Mouse (Mus musculus) testis, adult 2 months (tissue): ENCODE data around the gene Ppip5k2. TPM values are rescaled to one million over a fixed set of nuclear protein-coding genes. Genes with fewer than 3 reads are reported as not detected.
"Not testable (repeated sequence)": the region's sequence is repeated elsewhere in the genome, so short reads cannot be mapped to it uniquely, and the experiment has no call there.

Experiments used
- H3K27ac ChIP-seq: fragments of 200-500 bp; 2 replicates; pipeline ENCODE4 v1.5.1; 2012; ENCODE audit warnings: low read depth, low read length; ENCODE audit not compliant: control insufficient read depth, insufficient read depth
- H3K27me3 ChIP-seq: fragments of 200-500 bp; 2 replicates; pipeline ENCODE4 v1.6.1; 2012; ENCODE audit warnings: mild to moderate bottlenecking, low read length, moderate library complexity; ENCODE audit not compliant: control insufficient read depth, insufficient read depth
- H3K36me3 ChIP-seq: fragments of 200-500 bp; 2 replicates; pipeline ENCODE4 v1.6.1; 2012; ENCODE audit warnings: mild to moderate bottlenecking, low read length; ENCODE audit not compliant: control insufficient read depth, insufficient read depth
- H3K4me1 ChIP-seq: fragments of 200-500 bp; 2 replicates; pipeline ENCODE4 v1.6.1; 2012; ENCODE audit warnings: low read length; ENCODE audit not compliant: control insufficient read depth, insufficient read depth
- H3K4me3 ChIP-seq: fragments of 200-500 bp; 2 replicates; pipeline ENCODE4 v1.5.1; 2012; ENCODE audit warnings: low read depth, mild to moderate bottlenecking, low read length, moderate library complexity, mixed read lengths; ENCODE audit not compliant: control insufficient read depth
- CTCF ChIP-seq: fragments of 200-500 bp; IDR thresholded peaks from 2 replicates; pipeline ENCODE4 v1.5.1; 2012; ENCODE audit warnings: low read depth, mild to moderate bottlenecking, inconsistent platforms, low read length, moderate library complexity; ENCODE audit not compliant: control insufficient read depth, insufficient read depth, insufficient replicate concordance
- POLR2A ChIP-seq: fragments of 200-500 bp; IDR thresholded peaks from 2 replicates; pipeline ENCODE4 v1.6.1; 2012; ENCODE audit warnings: low read depth, mild to moderate bottlenecking, inconsistent platforms, low read length, moderate library complexity; ENCODE audit not compliant: control insufficient read depth
- polyA plus RNA-seq: library from polyadenylated mRNA; depleted of rRNA; stranded (reverse); fragments of >200 nt; gene quantifications from 2 replicates; pipeline ENCODE4 v1.2.3, GENCODE M21; 2012

Ppip5k2 gene
- polyA plus RNA-seq, 1 experiment, result 8.2 TPM

DNA sequence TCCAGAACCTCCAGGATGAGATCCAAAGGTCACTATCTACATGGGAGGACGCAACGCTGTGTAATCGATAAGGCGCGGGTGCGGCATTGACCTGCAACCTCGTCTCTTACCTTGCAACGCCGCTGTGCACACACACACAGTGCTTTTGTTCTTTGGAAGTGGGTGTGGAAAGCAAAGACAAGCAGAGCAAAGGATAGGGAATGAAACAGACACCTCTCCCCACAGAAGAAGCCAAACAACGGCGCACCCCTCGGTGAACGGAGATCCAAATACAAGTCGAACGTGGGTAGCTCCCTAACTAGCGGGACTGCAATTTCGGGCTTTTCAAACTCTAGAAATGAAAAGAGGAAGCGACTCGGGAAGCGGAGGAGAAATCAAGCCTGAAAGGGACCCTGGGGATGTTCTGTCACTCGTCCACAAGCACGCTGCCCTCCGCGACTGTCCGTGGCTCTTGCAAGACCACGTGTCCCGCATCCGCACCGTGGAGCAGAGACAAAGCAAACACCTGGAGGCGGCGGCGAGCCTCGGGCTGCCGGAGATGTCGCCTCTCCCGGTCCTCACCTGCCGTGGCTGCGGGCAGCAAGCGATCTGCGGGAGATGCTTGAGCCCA, 812 bp downstream of the Ppip5k2 start:
- Histone ChIP-seq H3K4me3 (peak overlapping the region; percentile 92), H3K4me1 (peaks cover 2% of the 10 kb centered on the region), H3K27me3 (no peaks in the 10 kb centered on the region), H3K36me3 (no peaks in the 10 kb centered on the region), H3K27ac (peak overlapping the region; percentile 70)
- TF ChIP-seq CTCF (no peak), POLR2A (no peak)

DNA sequence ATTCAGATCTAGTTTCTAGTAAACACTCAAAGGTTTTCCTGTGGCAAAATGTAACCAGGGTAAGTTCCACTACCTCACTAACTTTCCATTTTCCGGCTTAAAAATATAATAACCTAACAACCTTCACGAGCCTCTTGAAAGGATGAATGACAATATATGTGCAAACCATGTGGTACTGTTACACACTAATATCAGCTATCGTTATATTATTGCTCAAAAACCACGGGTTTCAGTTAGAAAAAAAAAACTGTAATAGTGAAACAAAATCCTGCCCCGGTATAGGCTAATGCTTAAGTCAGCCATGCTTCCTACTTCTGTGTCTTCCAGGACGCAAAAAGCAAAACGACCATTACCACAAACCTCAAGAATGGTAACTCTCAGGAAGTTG, 1.3 kb downstream of the Ppip5k2 start:
- TF ChIP-seq CTCF, result no peak
- no peak for TF ChIP-seq POLR2A
- no peak overlapping the region for H3K27ac ChIP-seq
- H3K27me3 ChIP-seq, result no peaks in the 10 kb centered on the region
- peak overlapping the region; percentile 92 for H3K4me3 ChIP-seq
- H3K36me3 ChIP-seq, result no peaks in the 10 kb centered on the region
- peaks cover 2% of the 10 kb centered on the region for H3K4me1 ChIP-seq

DNA sequence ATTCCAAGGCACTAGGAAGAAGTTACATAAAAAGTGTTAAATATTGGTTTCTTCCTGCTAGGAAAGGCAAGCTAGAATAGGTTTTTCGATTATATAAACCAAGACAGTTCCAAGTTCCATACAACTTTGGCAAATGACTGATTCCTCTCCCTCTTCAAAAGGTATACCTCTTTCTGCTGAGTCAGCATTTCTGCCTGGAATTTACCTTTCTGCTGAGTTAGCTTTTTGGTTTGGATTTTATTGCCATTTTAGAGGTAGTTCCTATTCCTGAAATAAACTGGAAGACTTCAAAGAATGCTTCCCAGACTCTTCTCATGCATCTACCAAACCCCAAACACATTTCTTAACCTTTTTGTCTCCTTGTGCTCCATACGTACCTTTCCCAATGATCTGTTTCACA, 2.1 kb downstream of the Ppip5k2 start:
- peaks cover 2% of the 10 kb centered on the region for H3K4me1 ChIP-seq
- no peaks in the 10 kb centered on the region for H3K36me3 ChIP-seq
- H3K4me3 ChIP-seq, result no peak overlapping the region
- H3K27ac ChIP-seq, result no peak overlapping the region
- TF ChIP-seq CTCF (no peak), POLR2A (no peak)
- H3K27me3 ChIP-seq, result no peaks in the 10 kb centered on the region

DNA sequence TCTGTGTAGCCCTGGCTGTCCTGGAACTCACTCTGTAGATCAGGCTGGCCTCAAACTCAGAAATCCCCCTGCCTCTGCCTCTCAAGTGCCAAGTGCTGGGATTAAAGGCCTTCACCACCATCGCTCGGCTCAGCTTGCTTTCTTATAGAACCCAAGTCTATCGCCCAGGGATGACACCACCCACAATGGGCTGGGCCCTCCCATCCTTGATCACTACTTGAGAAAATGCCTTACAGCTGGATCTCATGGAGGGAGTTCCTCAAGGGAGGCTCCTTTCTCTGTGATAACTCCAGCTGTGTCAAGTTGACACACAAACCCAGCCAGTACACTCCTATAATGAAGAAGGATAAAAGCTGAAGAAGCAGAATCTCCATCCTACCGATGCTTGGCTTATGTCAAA, 4.5 kb downstream of the Ppip5k2 start:
- not testable (repeated sequence) for H3K4me1 ChIP-seq, H3K36me3 ChIP-seq, H3K27ac ChIP-seq, H3K27me3 ChIP-seq, H3K4me3 ChIP-seq

DNA sequence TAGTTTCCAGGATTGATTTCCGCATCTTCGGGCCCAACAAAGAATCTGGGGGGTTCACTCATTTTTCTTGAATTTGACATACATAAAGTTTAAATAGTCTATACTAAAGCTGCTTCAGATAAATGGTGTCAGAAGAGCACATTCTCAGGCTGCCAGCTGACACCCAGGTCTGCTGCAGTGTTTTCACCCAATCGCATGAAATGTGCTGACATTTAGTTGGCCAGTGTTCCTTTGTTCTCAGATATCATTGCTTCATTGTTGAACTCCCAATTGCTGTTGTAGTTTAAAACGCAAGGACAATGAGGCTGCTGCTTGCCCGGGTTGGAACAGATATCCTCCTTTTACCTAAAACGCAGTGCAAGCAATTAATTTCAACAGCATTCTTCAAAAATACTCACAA, 8.7 kb downstream of the Ppip5k2 start:
- TF ChIP-seq POLR2A (no peak), CTCF (no peak)
- Histone ChIP-seq H3K36me3 (0 out of 2 replicates have a peak, but pooled peaks cover 1% of the 10 kb centered on the region), H3K4me1 (no peaks in the 10 kb centered on the region), H3K27me3 (no peaks in the 10 kb centered on the region), H3K27ac (no peak overlapping the region), H3K4me3 (no peak overlapping the region)

DNA sequence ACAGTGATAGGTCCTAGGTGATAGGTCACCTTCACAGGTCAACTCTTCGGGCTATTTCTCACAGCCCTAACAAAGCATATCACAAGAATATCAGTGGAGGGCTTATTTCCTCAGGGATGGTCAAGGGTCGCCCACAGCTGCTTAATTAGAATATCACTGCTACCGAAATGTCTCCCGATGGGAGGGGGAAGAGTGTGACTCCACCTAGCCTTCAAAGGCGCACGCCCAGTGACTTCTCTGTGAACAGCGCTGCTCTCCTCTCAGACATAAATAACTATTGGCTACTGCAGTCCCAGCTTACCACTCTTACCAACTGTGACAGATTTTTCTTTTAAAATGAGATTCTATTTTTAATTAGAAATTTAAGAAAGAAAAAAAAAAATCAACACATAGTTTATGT, 9.6 kb downstream of the Ppip5k2 start:
- Histone ChIP-seq H3K4me3 (no peak overlapping the region), H3K36me3 (0 out of 2 replicates have a peak, but pooled peaks cover 2% of the 10 kb centered on the region), H3K27me3 (no peaks in the 10 kb centered on the region), H3K27ac (no peak overlapping the region), H3K4me1 (no peaks in the 10 kb centered on the region)
- TF ChIP-seq CTCF (no peak), POLR2A (no peak)

DNA sequence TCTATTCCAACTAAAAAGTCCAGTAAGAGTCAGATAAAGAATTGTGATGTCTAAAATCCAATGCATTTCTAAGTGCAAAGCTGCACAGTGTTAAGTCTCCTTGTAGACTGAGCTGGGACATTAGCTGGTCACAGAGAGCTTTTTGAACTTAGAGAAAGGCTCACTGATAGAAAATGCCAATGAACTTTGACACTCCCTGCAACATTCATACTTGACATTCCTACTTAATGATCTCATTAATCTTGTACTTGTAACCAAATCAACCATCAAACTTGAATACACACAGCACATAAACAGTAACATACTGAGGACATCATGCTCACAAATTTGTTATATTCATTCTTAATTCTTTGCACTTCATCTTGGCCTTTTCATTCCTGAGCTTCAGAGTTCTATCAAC, 10.4 kb downstream of the Ppip5k2 start:
- no peaks in the 10 kb centered on the region for H3K4me1 ChIP-seq
- 0 out of 2 replicates have a peak, but pooled peaks cover 2% of the 10 kb centered on the region for H3K36me3 ChIP-seq
- H3K27me3 ChIP-seq, result no peaks in the 10 kb centered on the region
- no peak overlapping the region for H3K4me3 ChIP-seq
- H3K27ac ChIP-seq, result no peak overlapping the region
- TF ChIP-seq CTCF, result no peak

DNA sequence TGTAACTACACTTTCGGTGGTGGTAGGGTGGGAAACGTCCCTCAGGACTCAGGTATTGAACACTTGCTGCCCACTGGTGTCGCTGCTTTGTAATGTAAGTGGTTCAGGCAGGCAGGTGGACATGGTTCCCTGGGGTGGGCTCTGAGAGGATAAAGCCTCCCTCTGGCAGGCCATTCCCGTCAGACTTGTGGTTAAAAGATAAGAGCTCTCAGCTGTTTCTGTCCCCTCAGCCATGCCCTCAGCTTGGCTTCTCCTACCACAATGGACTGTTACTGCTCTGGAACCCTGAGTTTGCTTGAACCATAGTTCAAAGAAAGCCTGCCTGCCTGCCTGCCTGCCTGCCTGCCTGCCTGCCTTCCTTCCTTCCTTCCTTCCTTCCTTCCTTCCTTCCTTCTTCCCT, 15.8 kb downstream of the Ppip5k2 start:
- peaks cover 3% of the 10 kb centered on the region; the same call in 1 of the 2 replicates for H3K36me3 ChIP-seq
- H3K4me3 ChIP-seq, result no peak overlapping the region
- no peaks in the 10 kb centered on the region for H3K27me3 ChIP-seq
- TF ChIP-seq CTCF, result no peak
- TF ChIP-seq POLR2A, result no peak
- H3K4me1 ChIP-seq, result no peaks in the 10 kb centered on the region
- no peak overlapping the region for H3K27ac ChIP-seq
